In genomic region chr15:82814321-82814720, GRCm38 (mm10) we compare ENCODE assay signal across 16 mouse cellular contexts. TPM values are rescaled to one million over a fixed set of nuclear protein-coding genes. Genes with fewer than 3 reads are reported as not detected.
DNase-seq lines count a peak whose midpoint lies in the region; ATAC-seq and TF ChIP-seq lines count a peak whose summit lies in the region.
"Had no signal": no experiment of that assay in that cellular context is flagged by ENCODE, and none has a peak within 500 bp of the region (broad histone marks: within the 10 kb centered on the region; RNA-seq: fewer than 3 reads in every experiment).

No protein-coding gene starts in this region.

- intact Hi-C loops in heart, postnatal 10 days (cut with DNase I) = loop anchor here (1.0 to 5.0 kb wide), 3 partner anchors 223 to 393 kb away; no protein-coding TSS in a partner anchor
- intact Hi-C loops in gastrocnemius, postnatal 14 days (cut with DNase I; ENCODE audit: low total_unique reads) = loop anchor here (2.0 to 10.0 kb wide), 2 partner anchors 222 to 290 kb away; no protein-coding TSS in a partner anchor

- H3K27me3 ChIP-seq in stomach, postnatal 0 days (ENCODE audit: control insufficient read depth, insufficient read depth, low read length) = no peaks in the 10 kb centered on the region
- H3K27me3 ChIP-seq: CH12.LX, Patski had no signal

- peak; percentile 91 for DNase-seq in heart, adult 11 months
- no peak for DNase-seq in heart, postnatal 10 days
- DNase-seq in stomach, postnatal 0 days (ENCODE audit: low spot score) = no peak
- DNase-seq in gastrocnemius, postnatal 14 days = no peak

- no peak overlapping the region for H3K4me3 ChIP-seq in stomach, postnatal 0 days (ENCODE audit: low read depth, low read length)

- no peak for TF ChIP-seq CTCF in stomach, postnatal 0 days (IDR thresholded peaks at IDR 0.05; ENCODE audit: low read depth)

- no peak for TF ChIP-seq EP300 in stomach, postnatal 0 days (optimal IDR thresholded peaks at IDR 0.05)

- H3K27ac ChIP-seq in stomach, postnatal 0 days (replicated peaks) = no peak overlapping the region

- H3K9me3 ChIP-seq in stomach, postnatal 0 days (ENCODE audit: control insufficient read depth, low read length) = no peaks in the 10 kb centered on the region
- H3K9me3 ChIP-seq: G1E had no signal

- WGBS in stomach, postnatal 0 days = 74% methylated on average over 7 of the region's 7 CpGs

- ATAC-seq in stomach, postnatal 0 days (ENCODE audit: low FRiP score, low TSS enrichment) = peak; percentile 49; the same call in 1 of the 2 replicates
- ATAC-seq: activated CD4-positive, CD25-positive, alpha-beta regulatory T cell, adult 4 months; Patski had no signal

- no peaks in the 10 kb centered on the region for H3K4me1 ChIP-seq in stomach, postnatal 0 days (replicated peaks; ENCODE audit: control insufficient read depth, insufficient read depth)

- no peak overlapping the region for H3K4me2 ChIP-seq in stomach, postnatal 0 days (replicated peaks; ENCODE audit: low read depth)

- H3K36me3 ChIP-seq in stomach, postnatal 0 days (ENCODE audit: control insufficient read depth, insufficient read depth, low read length) = peaks cover 6% of the 10 kb centered on the region; the same call in 1 of the 2 replicates

- no peak overlapping the region for H3K9ac ChIP-seq in stomach, postnatal 0 days (ENCODE audit: low read length)

RNA-seq across cellular contexts. Expression of gene Cyp2d26, which starts 20.2 kb away (rescaled TPM):
- not detected for total RNA-seq in heart, postnatal 10 days (2021)
- polyA plus RNA-seq in stomach, postnatal 0 days (2015; fragmentation: Nextera tagmentation; extraction: Ambion mirVana) = 18.4 and 19.2 TPM in 2 replicates
- total RNA-seq in gastrocnemius, postnatal 14 days (2021) = not detected
- total RNA-seq: adrenal gland, postnatal 25 days; CH12.LX; ES-E14; MEL had no signal
- polyA plus RNA-seq: C2C12, G1E, Patski had no signal

RNA-seq across cellular contexts. Expression of gene Cyp2d40, which starts 50.3 kb away (rescaled TPM):
- not detected for total RNA-seq in heart, postnatal 10 days (2021)
- not detected in 2 replicates for polyA plus RNA-seq in stomach, postnatal 0 days (2015; fragmentation: Nextera tagmentation; extraction: Ambion mirVana)
- total RNA-seq in gastrocnemius, postnatal 14 days (2021) = not detected
- total RNA-seq: adrenal gland, adult 18-20 months; adrenal gland, adult 8-10 months; adrenal gland, postnatal 25 days; adrenal gland, postnatal 36 days; CH12.LX; ES-E14; G1E; MEL had no signal
- polyA plus RNA-seq: activated CD4-positive, CD25-positive, alpha-beta regulatory T cell, adult 4 months; C2C12; CD4-positive, CD25-positive, alpha-beta regulatory T cell, adult 4 months; G1E; Patski had no signal
